Mouse (Mus musculus): ENCODE measurements around the gene Odf3l1. TPM values are rescaled to one million over a fixed set of nuclear protein-coding genes. Genes with fewer than 3 reads are reported as not detected.
"Not testable (repeated sequence)": the region's sequence is repeated elsewhere in the genome, so short reads cannot be mapped to it uniquely, and the experiment has no call there.

The Odf3l1 gene
- polyA plus RNA-seq (2012), result not detected in 2 replicates

DNA sequence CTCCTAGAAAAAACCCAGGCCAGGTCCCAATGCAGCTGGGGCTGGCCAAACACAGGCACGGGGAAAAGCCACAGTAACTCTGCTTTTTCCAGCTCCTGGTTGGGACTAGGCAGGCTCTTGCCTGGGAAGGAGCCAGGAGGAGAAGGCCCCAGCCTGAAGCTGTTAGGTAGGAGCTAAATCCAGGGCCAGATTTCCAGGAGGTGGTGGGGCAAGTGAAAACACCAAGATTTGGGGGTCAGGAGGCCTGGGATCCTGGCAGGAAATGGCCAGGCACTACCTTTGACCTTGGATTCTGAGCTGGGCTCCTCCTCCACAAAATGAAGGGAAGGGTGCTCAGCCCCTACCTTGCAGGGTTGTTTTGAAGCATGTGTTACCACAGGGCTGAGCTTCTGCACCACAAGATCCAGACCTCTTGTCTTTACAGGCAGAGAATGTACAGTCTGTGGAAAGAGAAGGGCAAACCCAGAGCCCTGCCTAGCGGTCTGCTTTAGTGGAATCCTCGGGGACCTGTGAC, at the start of gene Odf3l1:
Gene Odf3l1, minus strand, starts transcription at position 464 of the 514 bp plus-strand sequence.
- TF ChIP-seq GATA1 (IDR thresholded peaks at IDR 0.05; ENCODE audit: low read length) (no peak), TAL1 (IDR thresholded peaks at IDR 0.05; ENCODE audit: low read length) (no peak)
- H3K9me3 ChIP-seq (ENCODE audit: control insufficient read depth, low read length), result no peaks in the 10 kb centered on the region
- no peak within 1 kb of the TSS for H3K4me3 ChIP-seq (replicated peaks)
- H3K27me3 ChIP-seq (ENCODE audit: control insufficient read depth), result peaks cover 21% of the 10 kb centered on the region
- H3K4me1 ChIP-seq (ENCODE audit: control insufficient read depth), result no peaks in the 10 kb centered on the region
- no peaks in the 10 kb centered on the region for H3K36me3 ChIP-seq (ENCODE audit: control insufficient read depth)

DNA sequence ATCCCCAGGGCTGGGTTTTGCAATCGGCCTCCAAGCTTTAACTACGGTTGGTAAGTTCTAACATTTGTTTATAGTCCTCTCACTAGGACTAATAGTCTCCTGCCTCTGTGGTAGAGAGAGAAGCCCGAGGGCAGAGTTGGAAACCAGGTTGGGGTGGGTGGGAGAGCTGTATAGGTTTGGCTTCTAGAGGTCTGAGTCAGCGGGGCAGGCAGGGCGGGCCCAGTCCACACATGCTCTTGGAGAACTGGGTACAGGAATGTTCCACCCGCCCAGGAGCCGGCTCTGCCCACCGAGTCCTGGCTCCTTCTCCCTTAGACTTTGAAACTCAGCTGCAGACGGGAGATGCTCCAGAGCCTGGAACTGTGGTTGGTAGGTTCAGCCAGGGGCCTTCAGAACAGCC, 49.5 kb upstream of the Odf3l1 start:
- no peaks in the 10 kb centered on the region for H3K27me3 ChIP-seq (ENCODE audit: control insufficient read depth)
- peaks cover 2% of the 10 kb centered on the region; the same call in 1 of the 2 replicates for H3K36me3 ChIP-seq (ENCODE audit: control insufficient read depth)
- no peak overlapping the region for H3K4me3 ChIP-seq (replicated peaks)
- no peaks in the 10 kb centered on the region for H3K9me3 ChIP-seq (ENCODE audit: control insufficient read depth, low read length)
- no peaks in the 10 kb centered on the region for H3K4me1 ChIP-seq (ENCODE audit: control insufficient read depth)
- TF ChIP-seq GATA1 (IDR thresholded peaks at IDR 0.05; ENCODE audit: low read length) (no peak), TAL1 (IDR thresholded peaks at IDR 0.05; ENCODE audit: low read length) (no peak)

DNA sequence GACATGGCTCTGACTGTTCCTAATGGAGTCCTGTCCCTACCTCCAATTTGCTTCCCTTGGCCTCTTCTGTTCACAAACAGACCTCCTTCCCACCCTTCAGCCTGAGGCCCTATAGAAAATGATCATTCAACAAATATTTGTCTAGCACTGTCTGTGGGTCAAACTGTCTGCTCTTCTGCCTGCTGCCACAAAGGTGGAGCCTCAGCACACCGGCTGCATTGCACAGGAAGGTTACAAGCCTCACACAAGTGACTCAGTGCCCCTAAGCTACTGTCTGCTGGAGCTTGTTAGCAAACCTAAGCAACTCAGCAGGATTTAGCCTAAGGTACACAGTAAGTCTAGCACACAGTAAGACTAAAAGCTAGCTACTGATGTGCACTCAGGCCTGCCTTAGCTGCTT, 46.5 kb upstream of the Odf3l1 start:
- no peak overlapping the region for H3K4me3 ChIP-seq (replicated peaks)
- no peaks in the 10 kb centered on the region for H3K27me3 ChIP-seq (ENCODE audit: control insufficient read depth)
- H3K4me1 ChIP-seq (ENCODE audit: control insufficient read depth), result no peaks in the 10 kb centered on the region
- no peak for TF ChIP-seq TAL1 (IDR thresholded peaks at IDR 0.05; ENCODE audit: low read length)
- TF ChIP-seq GATA1 (IDR thresholded peaks at IDR 0.05; ENCODE audit: low read length), result no peak
- H3K36me3 ChIP-seq (ENCODE audit: control insufficient read depth), result no peaks in the 10 kb centered on the region; the same call in 1 of the 2 replicates
- no peaks in the 10 kb centered on the region for H3K9me3 ChIP-seq (ENCODE audit: control insufficient read depth, low read length)

DNA sequence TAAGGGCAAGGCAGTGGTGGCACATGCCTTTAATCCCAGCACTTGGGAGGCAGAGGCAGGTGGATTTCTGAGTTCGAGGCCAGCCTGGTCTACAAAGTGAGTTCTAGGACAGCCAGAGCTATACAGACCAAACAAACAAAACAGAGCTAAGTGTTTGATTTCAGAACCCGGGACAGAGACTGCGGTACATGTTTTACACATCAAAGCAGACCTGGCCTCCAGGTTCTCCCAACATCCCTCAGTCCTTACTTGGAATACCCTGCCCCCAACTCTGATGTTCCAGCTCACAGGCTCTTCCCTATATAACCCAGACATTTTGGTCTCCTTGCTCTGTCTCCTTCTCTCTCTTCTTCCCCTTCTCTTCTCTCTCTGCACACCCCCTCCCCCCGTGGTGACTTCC, 45.5 kb upstream of the Odf3l1 start:
- H3K9me3 ChIP-seq (ENCODE audit: control insufficient read depth, low read length); H3K4me3 ChIP-seq (replicated peaks); H3K36me3 ChIP-seq (ENCODE audit: control insufficient read depth); H3K4me1 ChIP-seq (ENCODE audit: control insufficient read depth); H3K27me3 ChIP-seq (ENCODE audit: control insufficient read depth): not testable (repeated sequence)

DNA sequence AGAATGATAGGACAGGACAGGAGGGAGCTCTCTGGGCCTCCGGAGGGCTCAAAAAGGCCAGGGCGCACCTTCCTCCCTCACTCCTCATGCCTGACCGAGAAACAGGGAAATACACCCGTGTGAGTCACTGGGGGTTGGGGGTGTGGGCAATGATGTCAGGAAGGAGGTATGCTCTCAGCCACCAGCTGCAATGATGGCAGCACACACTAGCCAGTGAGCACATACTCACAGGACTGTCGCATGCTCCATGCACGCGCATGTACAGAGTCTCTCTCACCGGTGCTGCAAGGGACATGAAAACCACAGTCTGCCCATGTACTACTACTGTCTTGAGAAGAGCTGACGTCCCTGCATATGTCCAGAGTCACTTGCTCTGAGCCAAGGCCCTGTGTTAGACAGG, 43.1 kb upstream of the Odf3l1 start:
- TF ChIP-seq GATA1 (IDR thresholded peaks at IDR 0.05; ENCODE audit: low read length) (no peak), TAL1 (IDR thresholded peaks at IDR 0.05; ENCODE audit: low read length) (no peak)
- Histone ChIP-seq H3K4me3 (replicated peaks) (no peak overlapping the region), H3K27me3 (ENCODE audit: control insufficient read depth) (no peaks in the 10 kb centered on the region), H3K4me1 (ENCODE audit: control insufficient read depth) (no peaks in the 10 kb centered on the region; the same call in 1 of the 2 replicates), H3K36me3 (ENCODE audit: control insufficient read depth) (no peaks in the 10 kb centered on the region), H3K9me3 (ENCODE audit: control insufficient read depth, low read length) (no peaks in the 10 kb centered on the region)

DNA sequence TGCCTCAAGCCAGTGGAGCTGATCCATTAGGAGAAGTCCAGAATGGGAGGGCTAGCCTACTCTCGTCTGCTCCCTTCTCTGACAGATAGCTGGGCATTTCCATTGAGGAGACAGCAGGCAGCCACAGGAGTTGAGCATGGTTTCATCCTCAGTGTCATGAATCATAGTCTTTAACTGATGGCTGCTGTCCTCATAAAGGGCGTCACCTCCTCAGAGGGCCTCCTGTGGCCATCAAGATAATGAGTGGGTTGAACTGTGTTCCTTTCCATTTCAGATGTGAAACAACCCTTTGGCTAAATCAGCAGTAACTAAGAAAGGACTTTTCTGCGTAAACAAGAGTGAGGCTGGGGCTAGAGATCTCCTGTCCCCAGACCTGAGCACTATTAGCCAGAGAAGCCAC, 39.2 kb upstream of the Odf3l1 start:
- H3K4me3 ChIP-seq (replicated peaks), result no peak overlapping the region
- no peaks in the 10 kb centered on the region; the same call in 1 of the 2 replicates for H3K4me1 ChIP-seq (ENCODE audit: control insufficient read depth)
- no peaks in the 10 kb centered on the region for H3K9me3 ChIP-seq (ENCODE audit: control insufficient read depth, low read length)
- no peaks in the 10 kb centered on the region for H3K27me3 ChIP-seq (ENCODE audit: control insufficient read depth)
- no peak for TF ChIP-seq TAL1 (IDR thresholded peaks at IDR 0.05; ENCODE audit: low read length)
- TF ChIP-seq GATA1 (IDR thresholded peaks at IDR 0.05; ENCODE audit: low read length), result no peak
- H3K36me3 ChIP-seq (ENCODE audit: control insufficient read depth), result no peaks in the 10 kb centered on the region

DNA sequence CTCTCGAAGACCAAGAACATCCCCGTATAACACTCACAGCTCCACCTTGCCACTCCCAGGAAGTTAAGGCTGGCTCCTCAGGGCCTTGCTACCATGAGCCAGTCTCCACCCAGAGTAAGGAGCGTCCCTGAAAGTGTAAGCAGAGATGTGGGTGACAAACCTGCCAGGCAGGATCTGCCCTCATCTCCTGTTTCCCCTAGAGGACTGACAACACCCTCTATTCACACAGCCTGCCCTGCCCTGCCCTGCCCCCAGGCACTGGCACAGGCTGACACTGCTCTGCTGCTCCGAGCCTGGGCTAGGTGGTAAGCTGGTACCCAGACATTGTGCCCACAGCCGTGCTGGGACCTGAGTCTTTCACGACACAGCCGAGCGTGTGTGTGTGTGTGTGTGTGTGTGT, 36.7 kb upstream of the Odf3l1 start:
- TF ChIP-seq TAL1 (IDR thresholded peaks at IDR 0.05; ENCODE audit: low read length) (no peak), GATA1 (IDR thresholded peaks at IDR 0.05; ENCODE audit: low read length) (no peak)
- Histone ChIP-seq H3K9me3 (ENCODE audit: control insufficient read depth, low read length) (no peaks in the 10 kb centered on the region), H3K27me3 (ENCODE audit: control insufficient read depth) (no peaks in the 10 kb centered on the region)

DNA sequence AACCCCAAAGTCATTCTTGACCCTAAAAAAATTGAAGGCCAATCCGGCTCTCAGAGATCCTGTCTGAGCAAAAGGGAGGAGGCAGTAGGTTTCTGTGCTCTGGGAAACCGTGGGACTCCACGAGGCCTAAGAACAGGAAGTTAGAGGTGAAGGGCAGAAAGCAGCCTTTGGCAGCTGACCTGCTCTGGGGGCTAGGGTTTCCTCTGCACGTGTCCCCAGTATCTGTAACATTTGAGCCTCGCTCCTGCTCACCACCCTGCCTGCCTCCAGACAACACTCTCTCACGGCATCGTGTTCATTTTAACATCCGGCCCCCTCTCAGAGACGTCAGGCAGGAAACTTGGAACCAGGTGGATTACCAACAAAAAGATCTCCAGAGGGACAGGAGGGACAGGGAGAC, 36.1 kb upstream of the Odf3l1 start:
- no peaks in the 10 kb centered on the region for H3K27me3 ChIP-seq (ENCODE audit: control insufficient read depth)
- no peaks in the 10 kb centered on the region; the same call in 1 of the 2 replicates for H3K4me1 ChIP-seq (ENCODE audit: control insufficient read depth)
- no peak overlapping the region for H3K4me3 ChIP-seq (replicated peaks)
- H3K9me3 ChIP-seq (ENCODE audit: control insufficient read depth, low read length), result no peaks in the 10 kb centered on the region
- no peak for TF ChIP-seq TAL1 (IDR thresholded peaks at IDR 0.05; ENCODE audit: low read length)
- no peak for TF ChIP-seq GATA1 (IDR thresholded peaks at IDR 0.05; ENCODE audit: low read length)
- H3K36me3 ChIP-seq (ENCODE audit: control insufficient read depth), result no peaks in the 10 kb centered on the region

More for the DNA sequence above, 36.7 kb upstream of the Odf3l1 start:
- Histone ChIP-seq H3K4me1 (ENCODE audit: control insufficient read depth) (no peaks in the 10 kb centered on the region; the same call in 1 of the 2 replicates), H3K36me3 (ENCODE audit: control insufficient read depth) (no peaks in the 10 kb centered on the region), H3K4me3 (replicated peaks) (no peak overlapping the region)

DNA sequence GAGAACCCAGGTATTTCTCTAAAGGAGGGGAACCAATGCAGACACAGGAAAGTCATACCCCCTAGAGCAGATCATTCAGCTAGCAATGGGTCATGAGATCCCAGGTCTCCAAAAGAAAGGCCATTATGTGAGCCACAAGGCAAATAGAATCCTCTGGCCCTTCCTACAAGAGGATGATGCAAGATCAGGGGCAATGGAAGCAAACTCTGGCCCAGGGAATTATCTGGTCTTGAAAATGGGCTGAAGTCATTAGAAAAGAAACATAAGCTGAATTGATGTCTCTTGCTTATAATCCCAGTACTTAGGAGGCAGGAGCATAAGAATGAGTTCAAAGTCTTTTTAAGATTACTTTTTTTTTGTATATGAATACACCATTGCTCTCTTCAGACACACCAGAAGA, 35.6 kb upstream of the Odf3l1 start:
- no peaks in the 10 kb centered on the region; the same call in 1 of the 2 replicates for H3K4me1 ChIP-seq (ENCODE audit: control insufficient read depth)
- TF ChIP-seq TAL1 (IDR thresholded peaks at IDR 0.05; ENCODE audit: low read length) (no peak), GATA1 (IDR thresholded peaks at IDR 0.05; ENCODE audit: low read length) (no peak)
- no peaks in the 10 kb centered on the region for H3K9me3 ChIP-seq (ENCODE audit: control insufficient read depth, low read length)
- no peaks in the 10 kb centered on the region for H3K27me3 ChIP-seq (ENCODE audit: control insufficient read depth)
- no peaks in the 10 kb centered on the region for H3K36me3 ChIP-seq (ENCODE audit: control insufficient read depth)
- H3K4me3 ChIP-seq (replicated peaks), result no peak overlapping the region

DNA sequence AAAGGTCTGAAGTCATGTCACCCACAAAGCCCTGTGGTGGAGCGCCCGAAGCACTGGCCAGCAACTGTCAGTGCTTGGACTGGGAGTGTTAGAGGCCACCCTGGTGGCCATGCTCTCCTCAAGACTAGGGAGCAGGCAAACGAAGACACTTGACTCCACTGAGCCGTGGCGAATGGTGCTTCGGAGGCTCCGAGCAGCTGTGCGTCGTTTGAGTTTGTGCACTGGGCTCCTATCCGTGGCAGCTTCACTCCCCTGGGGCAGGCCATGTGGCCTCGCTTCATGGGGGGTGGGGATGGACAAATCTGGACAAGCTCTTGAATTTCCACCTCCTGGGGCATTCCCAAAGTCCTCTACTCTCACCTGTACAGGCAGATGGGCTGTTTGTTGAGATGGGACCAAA, 34.9 kb upstream of the Odf3l1 start:
- no peak overlapping the region for H3K4me3 ChIP-seq (replicated peaks)
- H3K4me1 ChIP-seq (ENCODE audit: control insufficient read depth), result no peaks in the 10 kb centered on the region; the same call in 1 of the 2 replicates
- no peak for TF ChIP-seq GATA1 (IDR thresholded peaks at IDR 0.05; ENCODE audit: low read length)
- TF ChIP-seq TAL1 (IDR thresholded peaks at IDR 0.05; ENCODE audit: low read length), result no peak
- no peaks in the 10 kb centered on the region for H3K36me3 ChIP-seq (ENCODE audit: control insufficient read depth)
- no peaks in the 10 kb centered on the region for H3K27me3 ChIP-seq (ENCODE audit: control insufficient read depth)
- H3K9me3 ChIP-seq (ENCODE audit: control insufficient read depth, low read length), result no peaks in the 10 kb centered on the region

Measured in erythroblast, embryonic 14.5 days (primary cell).